Mouse (Mus musculus): ENCODE data around the gene Olfr868. TPM values are rescaled to one million over a fixed set of nuclear protein-coding genes. Genes with fewer than 3 reads are reported as not detected.

Gene Olfr868
- not detected for polyA plus RNA-seq (2017; shearing (Covaris generic))

GRCm38 (mm10) chr9:20098326-20098725 lies at the start of gene Olfr868:
TSS of gene Olfr868 (plus strand) at chr9:20098626.

GRCm38 (mm10) chr9:20057462-20057861 lies 41.0 kb upstream of the Olfr868 start, which contains the start of gene Olfr867:
TSS of gene Olfr867 (minus strand) at chr9:20057562.

GRCm38 (mm10) chr9:20128709-20129108 lies 30.3 kb downstream of the Olfr868 start, which contains the start of gene Olfr869:
TSS of gene Olfr869 (plus strand) at chr9:20129009.

Other genes starting within 250 kb of the Olfr868 start
- not detected for gene Olfr860, start 248.9 kb upstream of the Olfr868 start, polyA plus RNA-seq (2017; shearing (Covaris generic))
- gene Olfr862, start 210.6 kb upstream of the Olfr868 start, polyA plus RNA-seq (2017; shearing (Covaris generic)), result not detected
- gene Olfr77, start 181.8 kb upstream of the Olfr868 start, polyA plus RNA-seq (2017; shearing (Covaris generic)), result 1.4 TPM
- gene Olfr866, start 70.6 kb upstream of the Olfr868 start, polyA plus RNA-seq (2017; shearing (Covaris generic)), result not detected
- gene Olfr867, start 41.1 kb upstream of the Olfr868 start, polyA plus RNA-seq (2017; shearing (Covaris generic)), result not detected
- gene Olfr869, start 30.4 kb downstream of the Olfr868 start, polyA plus RNA-seq (2017; shearing (Covaris generic)), result not detected
- not detected for gene Olfr870, start 75.4 kb downstream of the Olfr868 start, polyA plus RNA-seq (2017; shearing (Covaris generic))
- gene Olfr871, start 113.6 kb downstream of the Olfr868 start, polyA plus RNA-seq (2017; shearing (Covaris generic)), result not detected
- gene Olfr872, start 138.5 kb downstream of the Olfr868 start, polyA plus RNA-seq (2017; shearing (Covaris generic)), result not detected
- gene Olfr39, start 183.7 kb downstream of the Olfr868 start, polyA plus RNA-seq (2017; shearing (Covaris generic)), result not detected
- not detected for gene Olfr873, start 199.9 kb downstream of the Olfr868 start, polyA plus RNA-seq (2017; shearing (Covaris generic))
- 0.21 TPM for gene Olfr18, start 237.5 kb downstream of the Olfr868 start, polyA plus RNA-seq (2017; shearing (Covaris generic))